Mouse (Mus musculus) lung, postnatal 25 days (tissue): ENCODE results near the gene Ccdc85c.

Experiments
- DNase-seq: peaks from one replicate; pipeline ENCODE4 v3.0.0; 2022; ENCODE audit warnings: low spot score

The Ccdc85c gene

DNA sequence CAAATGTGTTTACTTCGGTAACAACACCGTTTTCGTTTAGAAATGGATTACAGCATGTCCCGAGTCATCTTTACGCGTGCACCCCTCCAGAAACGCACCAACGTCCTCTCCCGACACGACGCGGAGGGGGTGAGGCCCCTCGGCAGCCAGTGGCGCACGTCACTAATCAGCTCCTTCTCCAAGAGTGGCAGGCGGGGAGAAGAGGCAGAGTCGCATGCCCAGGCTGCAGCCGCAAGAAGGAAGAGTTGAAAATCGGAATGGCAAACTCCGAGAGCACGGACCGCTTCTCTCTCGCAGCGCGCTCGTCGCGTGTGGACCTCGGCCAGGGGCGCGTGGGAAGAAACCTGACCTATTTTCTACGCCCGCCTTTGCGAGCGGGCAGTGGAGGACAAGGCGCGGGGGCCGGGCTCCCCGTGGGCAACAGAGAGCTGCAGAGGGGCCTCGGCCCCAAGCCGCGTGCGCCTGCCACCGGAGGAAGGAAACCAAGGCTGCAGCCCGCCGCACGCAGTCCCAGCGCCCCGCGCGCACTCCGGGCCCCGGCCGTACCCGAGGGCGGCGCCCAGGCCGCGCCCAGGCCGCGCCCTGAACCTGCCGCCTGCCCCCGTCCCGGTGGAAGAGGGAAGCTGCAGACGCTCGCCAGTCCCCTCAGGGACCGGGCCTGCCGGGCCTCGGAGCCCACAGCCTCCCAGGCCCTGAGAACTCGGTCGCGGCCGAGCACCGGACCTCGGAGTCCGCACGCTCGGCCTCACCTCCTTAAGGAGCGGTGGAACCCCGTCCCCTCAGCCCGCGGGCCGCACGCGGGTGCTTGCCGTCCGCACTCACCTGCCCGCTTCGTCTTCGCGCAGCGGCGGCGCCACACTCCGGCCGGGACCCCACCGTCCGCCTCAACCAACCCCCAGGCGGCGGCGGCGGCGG, 96.6 kb downstream of the Ccdc85c start:
- DNase-seq = peak; percentile 42

DNA sequence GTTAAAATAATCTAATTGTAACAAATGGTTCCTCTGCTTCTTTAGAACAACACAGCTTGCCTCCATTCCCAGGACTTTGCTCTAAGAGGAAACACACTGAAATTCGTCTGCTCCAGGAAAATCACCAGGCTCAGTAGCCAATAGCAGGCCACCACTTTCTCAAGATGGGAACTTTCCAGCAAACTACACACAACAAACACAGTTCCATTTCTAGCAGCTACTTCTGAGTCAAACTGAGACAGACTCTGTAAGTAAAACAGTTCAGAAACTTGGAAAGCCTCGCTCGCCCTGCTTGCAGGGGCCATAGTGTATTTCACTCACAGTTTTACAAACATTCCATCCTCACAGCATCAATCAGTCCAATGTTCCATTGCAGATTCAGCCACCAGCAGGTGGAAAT, 98.9 kb downstream of the Ccdc85c start:
- DNase-seq = no peak

DNA sequence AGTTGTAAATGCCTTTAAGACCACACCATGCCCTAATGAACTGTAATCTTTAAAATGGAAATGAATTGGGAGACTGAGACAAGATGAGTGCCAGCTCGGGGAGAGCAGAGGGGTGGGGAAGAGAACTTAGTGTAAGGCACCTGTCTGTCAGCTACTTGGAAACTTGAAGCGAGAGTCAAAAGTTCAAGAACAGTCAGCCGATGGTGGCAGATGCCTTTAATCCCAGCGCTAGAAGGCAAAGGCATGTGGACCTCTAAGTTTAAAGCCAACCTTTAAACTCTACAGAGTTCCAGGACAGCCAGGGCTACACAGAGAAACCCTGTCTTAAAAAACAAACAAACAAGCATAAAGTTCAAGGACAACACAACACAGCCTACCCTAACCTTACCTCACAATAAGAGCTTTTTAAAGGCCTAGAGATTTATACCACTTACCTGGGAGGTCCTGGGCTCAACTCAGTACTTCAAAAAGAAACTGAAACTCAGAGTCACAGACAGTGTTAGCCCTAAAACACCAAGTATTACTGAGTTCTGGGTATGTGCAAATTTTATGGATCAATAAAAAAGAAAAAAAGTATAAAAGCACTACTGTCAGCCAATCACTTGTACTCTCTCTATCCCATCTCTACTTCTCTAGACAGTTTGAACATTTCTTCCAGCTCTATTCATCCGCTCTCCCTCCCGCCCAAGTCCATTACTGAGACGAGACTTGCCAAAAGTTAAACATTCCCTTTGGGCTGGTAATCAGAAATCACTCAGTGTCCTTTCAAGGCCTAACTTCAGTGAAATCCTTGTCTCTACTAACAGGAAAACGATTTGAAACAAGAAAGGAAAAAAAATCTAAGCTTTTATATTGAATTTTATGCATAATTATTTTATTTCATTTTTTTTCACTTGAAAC, 100.4 kb downstream of the Ccdc85c start:
- DNase-seq = no peak

GRCm38 (mm10) chr12:108172639-108173038, 102.6 kb downstream of the Ccdc85c start:
- DNase-seq = no peak

- peak; percentile 30 for DNase-seq
Measured at GRCm38 (mm10) chr12:108171336-108171735, 103.9 kb downstream of the Ccdc85c start.

DNA sequence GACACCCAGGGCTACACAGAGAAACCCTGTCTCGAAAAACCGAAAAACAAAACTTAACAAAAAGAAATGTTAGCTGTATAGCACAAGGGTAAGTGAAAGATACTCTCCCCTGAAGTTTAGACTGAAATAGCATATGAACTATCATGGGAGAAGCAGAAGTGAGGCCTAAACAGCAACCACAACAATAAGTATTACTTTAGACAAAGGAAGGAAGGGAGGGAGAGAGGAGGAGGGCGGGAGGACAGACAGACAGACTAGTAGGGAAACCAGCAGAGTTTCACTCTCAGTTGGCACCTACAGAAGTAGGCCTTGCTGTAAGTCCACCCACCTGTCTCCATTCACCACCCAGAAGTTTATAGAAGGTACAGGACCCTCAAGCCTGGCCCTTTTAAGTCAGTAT, 104.8 kb downstream of the Ccdc85c start:
- DNase-seq = no peak

GRCm38 (mm10) chr12:108168909-108169308, 106.3 kb downstream of the Ccdc85c start:
- DNase-seq = no peak

GRCm38 (mm10) chr12:108163706-108164105, 111.5 kb downstream of the Ccdc85c start:
- no peak for DNase-seq

- DNase-seq = no peak
Measured at GRCm38 (mm10) chr12:108162036-108162435, 113.2 kb downstream of the Ccdc85c start.

- no peak for DNase-seq
Measured at GRCm38 (mm10) chr12:108159863-108160262, 115.4 kb downstream of the Ccdc85c start.
